Mouse (Mus musculus): Measurements from ENCODE around the gene Spns2. TPM values are rescaled to one million over a fixed set of nuclear protein-coding genes. Genes with fewer than 3 reads are reported as not detected.
"Not testable (repeated sequence)": the region's sequence is repeated elsewhere in the genome, so short reads cannot be mapped to it uniquely, and the experiment has no call there.

Spns2 gene
- total RNA-seq, 2 experiments from 2014 or later: 11.6 to 11.7 TPM

DNA sequence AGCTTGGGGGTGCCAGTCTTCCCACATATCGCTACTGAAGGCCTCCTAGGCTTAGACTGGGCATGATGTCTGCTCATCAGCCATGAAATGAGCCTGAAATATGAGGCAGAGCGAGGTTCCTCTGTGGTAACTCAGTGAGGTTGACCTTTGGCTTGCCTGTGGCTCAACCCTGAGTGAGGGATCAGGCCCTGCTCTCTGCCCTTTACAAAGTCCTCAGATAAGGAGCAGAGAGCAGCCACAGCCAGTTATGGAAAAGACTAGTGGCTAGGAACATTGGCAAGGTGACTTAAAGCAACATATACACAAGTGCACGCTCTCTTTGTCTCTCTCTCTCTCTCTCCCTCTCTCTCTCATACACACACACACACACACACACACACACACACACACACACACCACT, 14.8 kb downstream of the Spns2 start:
- DNase-seq: no peak

DNA sequence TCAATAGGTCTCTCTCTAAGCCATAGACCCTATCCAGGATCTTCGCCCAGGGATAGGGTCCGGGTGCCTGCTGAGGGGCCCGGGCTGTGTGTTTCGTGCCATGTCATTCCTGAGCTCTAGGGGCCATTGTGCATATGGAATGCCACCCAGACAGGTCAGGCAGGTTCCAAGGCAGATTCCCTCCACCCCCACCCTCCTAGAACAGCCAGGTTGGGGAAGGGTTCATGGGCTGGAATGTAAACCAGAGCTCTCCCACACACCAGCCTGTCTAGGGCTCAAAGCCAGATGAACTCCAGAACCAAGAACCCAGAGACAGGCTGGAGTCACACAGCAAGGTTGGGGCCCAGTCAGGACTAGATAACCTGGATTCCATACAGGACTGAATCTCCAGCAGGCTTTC, 16.2 kb downstream of the Spns2 start:
- no peak for DNase-seq

DNA sequence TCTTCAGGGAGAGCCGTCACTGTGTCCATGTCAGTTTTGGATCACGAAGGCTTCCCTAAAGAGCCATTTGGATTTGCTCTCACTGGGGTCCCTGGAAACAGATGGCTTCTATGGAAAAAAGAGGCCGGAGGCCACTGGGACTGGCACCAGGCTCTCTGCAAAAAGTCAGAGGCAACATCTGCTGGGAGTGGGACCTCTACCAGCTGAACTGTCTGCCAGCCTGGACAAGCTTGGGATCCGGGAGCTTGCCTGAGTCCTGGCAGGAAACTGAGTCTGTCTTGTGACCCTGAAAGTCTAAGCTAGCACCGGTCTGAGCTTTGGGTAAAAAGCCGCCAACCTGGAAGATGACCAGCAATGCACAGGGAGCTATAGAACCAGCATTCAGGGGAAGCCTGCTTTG, 18.3 kb downstream of the Spns2 start:
- no peak for DNase-seq

DNA sequence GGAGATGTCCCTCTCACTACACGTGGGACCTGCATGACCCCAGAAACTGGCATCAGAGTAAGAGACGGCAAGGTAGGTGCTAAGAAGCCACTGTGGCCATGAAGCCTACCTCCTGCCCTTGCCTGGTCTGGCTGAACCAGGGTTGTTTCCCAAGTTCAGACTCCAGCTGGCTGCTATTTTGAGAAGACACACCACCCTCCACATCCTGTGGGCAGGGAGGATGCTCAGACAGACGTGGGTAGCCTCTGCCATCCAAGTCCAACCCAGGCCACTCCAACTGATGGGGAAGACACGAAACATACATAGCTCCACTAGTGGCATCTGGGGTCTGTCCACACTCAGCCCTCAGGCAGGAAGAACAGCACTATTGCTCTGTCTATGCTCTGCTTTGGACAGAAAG, 19.7 kb downstream of the Spns2 start:
- no peak for DNase-seq

DNA sequence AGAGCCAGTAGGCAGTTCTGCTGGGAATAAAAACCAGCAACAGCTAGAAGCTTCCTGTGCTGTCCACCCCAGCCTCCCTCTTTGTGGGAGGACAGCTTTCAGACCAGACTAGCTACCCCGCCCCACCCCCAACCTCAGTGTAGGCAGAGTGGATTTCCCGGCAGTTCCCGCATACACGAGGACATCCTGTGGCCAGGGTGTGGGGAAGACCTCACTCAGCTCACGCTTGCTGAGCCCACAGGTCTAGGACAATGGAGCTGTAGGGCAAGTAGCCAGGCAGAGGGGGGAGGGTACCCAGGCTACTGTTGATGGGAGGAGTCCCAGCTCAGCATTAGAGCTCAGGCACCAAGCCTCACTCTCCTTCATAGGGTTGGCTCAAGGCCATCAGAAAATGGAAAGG, 20.5 kb downstream of the Spns2 start:
- peak; percentile 77 for DNase-seq

DNA sequence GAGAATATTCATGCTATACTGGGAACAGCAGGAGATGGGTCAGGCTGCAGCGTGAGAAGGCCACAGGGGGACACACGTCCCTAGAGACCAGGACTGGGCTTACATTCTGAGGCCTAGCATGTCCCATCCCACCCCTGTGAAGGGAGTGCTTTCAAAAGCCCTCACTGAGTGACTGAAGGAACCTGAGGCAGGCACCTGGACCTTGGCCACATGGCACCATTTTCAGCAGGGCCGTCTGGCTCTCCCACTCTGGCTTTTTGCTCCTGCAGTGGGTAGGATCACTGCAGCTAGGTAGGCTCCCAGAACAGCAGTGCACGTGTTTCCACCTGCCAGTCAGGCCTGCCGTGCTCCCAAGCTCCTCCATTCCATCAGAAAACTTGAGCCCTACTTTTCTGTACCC, 21.2 kb downstream of the Spns2 start:
- no peak for DNase-seq

DNA sequence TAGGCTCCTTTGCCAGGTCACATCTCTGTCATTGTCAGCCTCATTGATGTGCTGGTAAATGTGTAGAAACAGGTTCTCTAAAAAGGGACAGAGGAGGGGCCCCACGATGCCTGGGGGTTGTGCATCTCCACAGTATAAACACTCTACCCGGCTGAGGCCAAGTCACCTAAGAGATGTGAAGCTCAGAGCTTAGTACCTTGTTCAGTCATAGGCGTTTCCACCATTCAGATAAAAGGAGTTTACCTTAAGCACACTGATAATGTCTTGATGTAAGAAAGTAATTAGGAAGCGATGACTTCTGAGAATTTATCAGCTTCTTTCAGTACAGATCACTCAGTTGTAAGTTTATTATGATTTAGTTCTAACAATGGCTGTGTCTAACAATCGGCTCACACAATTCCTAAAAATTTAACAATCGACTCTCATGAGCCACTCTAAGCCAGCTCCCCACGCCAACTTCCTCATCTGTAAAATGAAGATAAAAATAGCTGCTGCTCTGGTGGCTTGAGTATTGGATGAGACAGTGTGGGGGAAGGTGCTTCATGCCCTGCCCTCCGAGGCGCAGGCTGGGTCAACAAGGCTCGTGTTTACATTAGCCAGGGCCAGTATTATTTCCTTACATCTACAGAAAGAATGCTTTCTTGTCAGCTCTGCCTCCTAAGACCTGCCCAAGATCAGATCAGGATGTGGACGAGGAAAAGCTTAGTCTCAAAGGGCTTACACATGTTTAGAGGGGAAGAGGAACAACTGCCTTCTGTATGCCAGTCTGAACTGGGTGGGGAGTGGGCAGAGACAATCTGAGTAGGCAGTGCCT, 22.8 kb downstream of the Spns2 start:
- DNase-seq: no peak

DNA sequence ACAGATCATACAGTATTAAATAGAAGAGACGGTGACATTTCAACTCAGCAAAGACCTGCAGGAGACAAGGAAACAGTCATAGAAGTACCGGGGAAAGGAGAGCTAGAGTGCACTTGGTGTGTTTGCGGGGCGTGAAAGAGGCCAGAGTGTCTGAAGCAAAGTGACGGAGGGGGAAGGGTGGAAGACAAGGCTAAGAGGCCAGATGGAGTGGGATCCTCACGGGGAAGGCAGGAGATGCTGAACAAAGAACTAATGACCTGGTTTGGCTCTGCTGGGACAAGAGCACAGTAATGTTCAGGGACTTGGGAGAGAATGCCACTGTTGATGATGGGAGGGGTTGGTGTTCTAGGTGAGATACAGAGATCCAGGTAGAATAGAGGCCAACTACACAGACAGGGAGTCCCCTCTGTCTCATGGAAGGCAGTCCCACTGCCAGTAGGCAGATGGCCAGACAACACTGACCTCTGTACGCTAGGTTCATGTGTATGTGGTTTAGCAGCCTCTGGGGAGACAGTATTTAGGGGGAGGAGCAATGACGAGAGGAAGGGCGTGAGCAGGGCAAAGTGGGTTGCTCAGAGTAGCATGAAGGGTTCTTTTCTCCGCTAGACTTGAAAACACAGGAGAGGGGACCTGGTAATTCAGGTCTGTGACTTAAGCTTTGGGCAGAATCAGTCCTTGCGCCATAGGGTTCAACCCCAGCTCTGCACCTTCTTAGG, 23.6 kb downstream of the Spns2 start:
- no peak for DNase-seq

DNA sequence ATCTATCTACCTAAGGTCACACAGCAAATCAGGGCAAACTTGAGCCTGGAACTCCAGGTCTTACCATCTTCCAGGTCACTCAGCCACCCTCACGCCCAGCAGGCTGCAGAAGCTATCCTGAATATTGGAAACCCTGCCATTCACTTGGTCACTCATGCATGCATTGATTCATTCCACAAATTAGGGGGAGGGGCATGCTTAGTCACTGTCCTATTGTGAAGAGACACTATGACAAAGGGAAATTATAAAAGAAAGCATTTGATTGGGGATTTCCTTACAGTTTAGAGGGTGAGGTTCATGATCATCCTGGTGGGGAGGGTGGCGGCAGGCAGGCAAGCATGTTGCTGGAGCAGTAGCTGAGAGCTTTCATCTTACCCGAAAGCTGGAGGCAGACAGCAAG, 24.9 kb downstream of the Spns2 start:
- no peak for DNase-seq

DNA sequence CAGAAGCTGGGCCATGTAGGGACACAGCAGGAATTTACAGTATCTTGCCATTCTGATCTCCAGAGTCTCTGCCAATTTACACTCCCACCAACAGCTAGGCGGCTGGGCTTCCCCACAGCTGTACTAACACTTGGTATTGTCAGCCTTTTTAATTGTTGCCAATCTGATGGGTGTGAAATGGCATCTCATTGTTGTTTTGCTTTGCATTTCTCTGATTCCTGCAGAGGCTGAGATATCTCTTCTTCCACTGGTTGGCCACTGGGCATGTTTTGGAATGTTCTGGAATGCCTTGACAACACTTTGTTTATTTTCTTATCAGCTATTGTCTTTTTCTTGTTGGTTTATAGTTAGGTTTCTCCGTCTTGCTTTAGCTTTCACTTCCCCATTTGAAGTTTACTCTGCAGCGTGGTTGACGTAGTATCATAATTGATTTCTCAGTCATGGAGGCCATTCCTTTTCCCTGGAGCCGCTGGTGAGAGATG, 28.2 kb downstream of the Spns2 start:
- no peak for DNase-seq

DNA sequence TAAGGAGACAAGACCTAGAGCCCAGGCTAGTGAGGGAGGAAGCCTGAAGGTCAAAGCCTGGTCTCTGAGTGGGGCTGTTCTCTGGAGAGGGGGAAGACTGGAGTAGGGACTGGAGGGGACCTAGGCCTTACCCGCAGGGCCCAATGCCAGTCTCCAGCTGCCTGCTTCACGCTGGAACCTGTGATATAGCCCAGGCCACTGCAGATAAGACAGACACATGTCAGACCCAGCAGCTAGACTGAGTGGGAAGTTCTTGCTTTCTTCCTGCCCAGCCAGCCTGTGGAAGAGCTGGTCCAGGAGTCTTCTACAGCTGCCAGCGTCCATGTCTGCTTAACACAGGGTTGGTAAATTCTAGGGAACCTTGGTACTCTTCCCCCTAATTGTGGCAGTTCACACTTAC, 31.2 kb downstream of the Spns2 start:
- no peak for DNase-seq

DNA sequence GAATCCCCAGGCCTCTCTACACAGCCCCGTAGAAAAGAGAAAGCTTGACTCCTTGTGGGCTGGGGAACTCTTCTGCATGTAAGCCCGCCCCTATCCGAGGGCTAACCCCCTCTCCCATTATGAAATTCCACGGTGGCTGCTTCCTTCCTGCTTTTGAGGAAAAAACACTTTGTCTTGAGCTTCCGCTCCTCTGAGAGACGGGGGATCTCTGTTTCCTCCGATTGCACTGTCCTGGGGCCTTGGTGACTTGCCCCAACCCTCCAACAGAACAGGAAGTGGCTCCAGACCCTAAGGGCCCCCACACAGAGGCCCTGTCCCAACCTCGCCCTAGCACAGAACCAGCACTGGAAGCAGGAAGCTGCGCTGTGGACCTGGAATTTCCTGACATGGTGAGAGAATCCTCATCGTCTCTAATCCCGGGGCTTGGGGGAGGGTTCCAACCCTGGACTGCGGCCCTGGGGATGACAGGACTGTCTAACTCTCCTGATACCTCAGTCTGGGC, 31.7 kb downstream of the Spns2 start:
- peak; percentile 43 for DNase-seq

DNA sequence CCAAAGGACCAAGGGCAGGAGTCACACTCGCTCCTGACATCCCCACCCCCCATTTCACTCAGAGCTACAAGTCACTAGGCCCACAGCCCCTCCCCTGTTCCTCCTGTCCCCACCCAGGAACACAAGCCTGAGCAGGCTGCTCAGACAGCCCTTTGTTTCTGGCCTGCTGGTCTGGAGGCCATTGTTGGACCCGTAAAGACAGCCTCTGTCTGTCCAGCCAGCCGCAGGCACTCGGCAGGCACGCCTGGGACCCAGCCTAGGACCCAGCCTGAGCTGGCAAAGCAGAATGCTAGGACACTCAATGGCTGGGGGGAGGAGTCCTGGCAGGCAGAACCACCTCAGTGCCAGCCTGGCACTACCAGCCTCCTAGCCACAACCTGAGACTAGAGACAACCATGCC, 34.0 kb downstream of the Spns2 start:
- peak; percentile 34 for DNase-seq

DNA sequence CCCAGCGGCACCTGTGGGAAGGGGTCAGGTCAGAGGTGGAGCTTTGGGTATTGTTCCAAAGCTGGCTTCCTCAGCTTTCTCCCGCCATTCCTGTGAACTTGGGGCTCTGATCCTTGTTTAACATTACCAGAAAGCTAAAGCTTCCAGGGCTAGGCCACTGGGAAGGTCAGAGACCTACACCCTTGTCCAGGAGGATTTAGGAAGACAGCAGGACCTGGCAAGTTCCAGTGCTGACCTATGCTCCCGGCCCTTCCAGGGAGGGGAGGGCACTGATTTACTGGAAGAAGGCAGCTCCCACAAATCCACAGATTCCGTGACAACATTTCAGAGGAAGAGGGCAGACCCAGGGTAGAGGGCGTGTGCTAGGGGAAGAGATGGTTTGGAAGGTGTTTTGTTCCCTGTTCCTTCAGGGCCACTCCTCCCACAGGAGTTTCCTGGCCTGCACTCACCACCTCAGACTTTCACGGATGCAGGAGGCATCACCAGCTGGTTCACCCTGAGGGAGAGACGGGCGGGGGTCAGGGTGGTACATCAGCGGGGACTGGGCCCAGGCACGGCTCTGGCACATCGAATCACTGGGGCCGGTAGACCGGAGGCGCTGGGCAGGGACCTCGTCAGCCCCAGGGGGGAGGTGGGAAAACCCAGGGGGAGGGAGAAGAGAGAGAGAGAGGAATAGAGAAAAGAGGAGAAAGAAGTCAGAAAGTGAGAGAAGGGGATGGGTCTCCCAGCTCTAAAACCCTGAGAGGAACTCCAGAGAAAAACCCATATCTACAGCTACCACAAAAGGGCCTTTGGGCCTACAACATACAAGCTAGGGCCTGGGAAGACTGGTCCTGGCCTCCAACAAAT, 36.4 kb downstream of the Spns2 start:
- no peak for DNase-seq

DNA sequence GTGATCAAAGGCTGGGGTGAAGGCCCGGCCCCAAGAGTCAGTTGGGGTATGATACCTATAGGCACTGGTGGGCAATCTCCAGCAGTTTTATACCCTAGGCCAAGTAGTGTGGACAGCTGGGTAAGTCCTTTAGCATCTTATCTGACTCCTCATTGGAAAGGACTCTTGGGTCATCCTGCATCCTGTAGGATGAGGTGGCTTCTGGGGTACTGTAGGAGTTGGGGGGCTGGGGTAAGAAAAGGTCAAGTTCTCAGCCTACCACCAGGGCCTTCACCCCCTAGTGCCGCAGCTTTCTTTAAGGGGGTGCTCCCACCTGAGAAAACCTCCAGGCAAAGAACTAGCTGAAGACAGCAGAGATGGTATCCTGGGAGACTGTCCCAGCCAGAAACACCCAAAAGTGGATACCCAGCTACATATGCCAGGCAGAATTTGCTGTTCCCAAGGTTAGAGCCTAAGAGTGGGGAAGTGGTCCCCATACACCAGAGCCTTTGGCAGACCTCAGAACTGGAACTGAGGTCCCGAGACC, 37.5 kb downstream of the Spns2 start:
- DNase-seq: no peak

DNA sequence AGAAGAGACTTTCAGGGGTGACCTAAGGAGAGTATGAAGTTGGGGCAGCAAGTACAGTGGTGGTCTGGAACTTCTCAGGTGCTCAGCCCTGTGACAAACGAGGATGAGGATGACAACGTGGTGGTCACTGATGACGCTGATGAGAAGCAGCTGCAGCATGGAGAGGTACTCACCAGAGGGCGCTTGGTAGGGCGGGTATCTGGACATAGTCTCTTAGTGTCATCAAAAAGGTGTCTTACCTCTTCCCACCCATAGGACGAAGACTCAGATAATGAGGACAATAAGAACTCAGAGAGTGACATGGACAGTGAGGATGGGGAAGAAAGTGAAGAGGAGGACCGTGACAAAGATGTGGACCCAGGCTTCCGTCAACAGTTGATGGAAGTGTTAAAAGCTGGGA, 42.2 kb downstream of the Spns2 start:
- no peak for DNase-seq

DNA sequence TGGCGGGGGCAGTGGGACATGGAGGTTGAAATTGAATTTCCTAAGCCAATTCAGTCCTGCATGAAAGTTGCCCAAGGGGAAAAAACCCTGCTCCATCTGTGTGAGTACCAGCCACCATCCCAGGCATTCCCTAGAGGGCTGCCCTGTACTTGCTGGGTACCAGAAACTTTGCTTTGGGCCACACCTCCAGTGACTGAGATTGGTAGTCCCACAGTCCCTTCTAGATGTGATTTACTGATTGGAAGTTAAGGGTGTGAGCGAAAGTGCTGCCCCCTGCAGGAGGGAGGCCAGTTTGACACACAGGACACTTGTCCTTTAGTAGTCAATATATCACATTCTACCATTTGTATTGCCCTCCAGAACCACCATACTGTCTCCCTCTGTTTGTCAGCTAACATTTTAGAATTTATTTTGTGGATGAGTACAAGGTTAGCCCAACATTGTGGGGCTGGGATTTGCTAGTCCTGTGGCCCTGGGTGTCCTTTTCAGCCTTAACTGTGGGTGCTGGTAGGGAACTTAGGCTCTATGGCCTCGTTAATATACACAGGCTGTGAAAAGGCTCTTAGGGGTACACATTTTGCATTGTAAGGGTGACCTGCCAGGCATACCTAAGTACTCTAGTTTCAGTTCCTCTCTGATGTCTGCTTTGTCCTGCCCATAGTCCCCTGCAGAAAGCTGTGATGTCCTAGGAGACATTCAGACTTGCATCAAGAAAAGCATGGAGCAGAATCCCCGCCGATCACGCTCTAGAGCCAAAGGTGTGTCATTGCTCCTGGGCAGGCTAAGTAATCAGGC, 43.2 kb downstream of the Spns2 start:
- peak; percentile 52 for DNase-seq

DNA sequence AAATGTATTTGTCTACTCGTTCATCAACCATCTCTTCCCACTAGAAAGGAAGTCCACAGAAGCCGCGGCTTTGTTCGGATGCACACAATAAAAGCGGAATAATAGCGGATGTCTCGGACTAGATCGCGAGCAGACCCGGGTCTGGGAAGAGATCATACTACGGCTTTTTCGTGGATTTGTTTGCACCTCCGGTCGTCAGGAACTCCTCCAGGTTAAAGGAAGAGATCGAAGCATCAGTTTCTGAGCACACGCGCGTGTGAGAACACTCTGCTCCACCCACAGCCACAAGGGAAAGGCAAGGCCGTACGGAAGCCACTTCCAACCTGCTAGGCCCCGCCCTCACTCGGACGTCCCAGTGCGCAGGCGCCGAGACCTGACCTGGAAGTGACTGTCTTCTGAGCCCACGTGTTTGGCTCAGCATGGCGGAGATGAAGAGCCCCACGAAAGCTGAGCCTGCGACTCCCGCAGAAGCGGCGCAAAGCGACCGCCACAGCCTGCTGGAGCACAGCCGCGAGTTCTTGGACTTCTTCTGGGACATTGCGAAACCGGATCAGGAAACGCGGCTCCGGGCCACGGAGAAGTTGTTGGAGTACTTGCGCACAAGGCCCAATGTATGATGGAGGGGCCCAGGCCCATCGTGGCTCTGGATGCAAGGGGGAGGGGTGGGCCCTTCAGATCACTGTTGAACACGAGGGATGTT, 48.6 kb downstream of the Spns2 start, which contains the start of gene Mybbp1a:
Mybbp1a (plus strand) TSS at position 391 of the 700 bp plus-strand sequence.
- peak; percentile 99 for DNase-seq

DNA sequence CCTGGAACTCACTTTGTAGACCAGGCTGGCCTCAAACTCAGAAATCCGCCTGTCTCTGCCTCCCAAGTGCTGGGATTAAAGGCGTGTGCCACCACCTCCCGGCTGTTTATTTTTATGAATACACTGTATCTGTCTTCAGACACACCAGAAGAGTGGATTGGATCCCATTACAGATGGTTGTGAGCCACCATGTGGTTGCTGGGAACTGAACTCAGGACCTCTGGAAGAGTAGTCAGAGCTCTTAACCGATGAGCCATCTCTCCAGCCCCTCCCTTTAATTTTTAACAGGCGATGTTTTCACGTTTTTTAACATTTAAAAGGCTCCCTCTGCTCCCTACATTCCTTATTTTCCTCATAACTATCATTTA, 49.1 kb downstream of the Spns2 start:
- not testable (repeated sequence) for DNase-seq

DNA sequence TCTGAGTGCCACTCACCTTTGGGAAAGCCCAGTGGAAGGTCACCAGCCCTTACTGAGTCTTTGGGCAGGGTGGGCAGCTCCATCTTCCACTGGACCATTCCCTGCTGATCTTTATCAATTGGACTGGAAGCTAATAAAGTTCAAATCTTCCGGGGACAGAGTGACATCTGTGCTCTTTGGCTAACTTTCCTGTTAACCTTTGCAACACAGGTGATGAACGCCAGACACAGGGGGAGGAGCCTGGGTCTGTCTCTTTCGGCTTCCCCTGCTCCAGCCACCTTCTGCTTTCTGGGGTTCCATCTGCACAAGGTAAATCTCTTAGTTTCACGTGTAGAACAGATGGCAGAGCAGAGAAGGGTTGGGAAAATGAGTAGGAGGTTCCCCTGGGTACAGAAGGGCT, 51.3 kb downstream of the Spns2 start:
- no peak for DNase-seq
